Mouse (Mus musculus) lung, embryonic 14.5 days (tissue): ENCODE measurements around the gene Trpv5. TPM values are rescaled to one million over a fixed set of nuclear protein-coding genes. Genes with fewer than 3 reads are reported as not detected.
A peak's percentile ranks its signal among the peaks of the same experiment; 100 is the strongest.

Source experiments
- ATAC-seq: fragments of 200-750 bp; cut with Nextera tagmentation; 2 replicates; pipeline ENCODE4 v1.8.0; 2017; ENCODE audit warnings: mild to moderate bottlenecking, moderate TSS enrichment, moderate library complexity; ENCODE audit not compliant: insufficient read depth
- DNase-seq: peaks from one replicate; pipeline ENCODE4 v3.0.0-alpha.2; 2015
- H3K27ac ChIP-seq: fragments of 300-500 bp; sonication (generic); 2 replicates; pipeline ENCODE4 v1.5.1; 2014; ENCODE audit warnings: low read depth, mild to moderate bottlenecking, moderate library complexity
- H3K27me3 ChIP-seq: fragments of 300-500 bp; sonication (generic); 2 replicates; pipeline ENCODE4 v1.6.1; 2014; ENCODE audit warnings: low read length, control low read depth; ENCODE audit not compliant: insufficient read depth
- H3K36me3 ChIP-seq: fragments of 300-500 bp; sonication (generic); 2 replicates; pipeline ENCODE4 v1.6.1; 2014; ENCODE audit warnings: control low read depth; ENCODE audit not compliant: insufficient read depth
- H3K4me1 ChIP-seq: fragments of 300-500 bp; sonication (generic); 2 replicates; pipeline ENCODE4 v1.6.1; 2014; ENCODE audit warnings: antibody characterized with exemption, control low read depth; ENCODE audit not compliant: insufficient read depth
- H3K4me2 ChIP-seq: fragments of 300-500 bp; sonication (generic); 2 replicates; pipeline ENCODE4 v1.6.1; 2014; ENCODE audit warnings: mild to moderate bottlenecking
- H3K4me3 ChIP-seq: fragments of 300-500 bp; sonication (generic); 2 replicates; pipeline ENCODE4 v1.5.1; 2014; ENCODE audit warnings: low read depth, low read length
- H3K9ac ChIP-seq: fragments of 300-500 bp; sonication (generic); 2 replicates; pipeline ENCODE4 v1.6.1; 2014
- H3K9me3 ChIP-seq: fragments of 300-500 bp; sonication (generic); 2 replicates; pipeline ENCODE4 v1.6.1; 2016; ENCODE audit warnings: low read depth, low read length, control low read depth
- CTCF ChIP-seq: IDR thresholded peaks from 2 replicates; pipeline ENCODE4 v1.5.1; 2016; ENCODE audit warnings: antibody characterized with exemption, low read depth
- WGBS: fragments of 180-500 bp; shearing (Covaris S2); extraction: QIAGEN DNeasy Blood & Tissue Kit; methylation state at CpG from one replicate; pipeline ENCODE4 v1.1.7; 2014; 5-methylcytosine and 5-hydroxymethylcytosine counted together
- polyA plus RNA-seq: library from polyadenylated mRNA; unstranded; fragments of >200 nt; fragmentation: Nextera tagmentation; extraction: Ambion mirVana; gene quantifications from 2 replicates; pipeline ENCODE4 v1.2.1, GENCODE M21; 2014

Gene Trpv5
- polyA plus RNA-seq, 1 experiment from 2014 or later = not detected

GRCm38 (mm10) chr6:41662320-41662719, 18.2 kb downstream of the Trpv5 start:
- 41% methylated on average over 2 of the region's 2 CpGs for WGBS
- Histone ChIP-seq H3K4me1 (no peaks in the 10 kb centered on the region), H3K27me3 (no peaks in the 10 kb centered on the region), H3K9me3 (no peaks in the 10 kb centered on the region), H3K36me3 (no peaks in the 10 kb centered on the region), H3K27ac (no peak overlapping the region), H3K4me3 (no peak overlapping the region), H3K4me2 (no peak overlapping the region), H3K9ac (no peak overlapping the region)
- no peak for ATAC-seq
- TF ChIP-seq CTCF = peak; percentile 47
- peak; percentile 39 for DNase-seq

GRCm38 (mm10) chr6:41658487-41658886, 22.1 kb downstream of the Trpv5 start:
- no peak for TF ChIP-seq CTCF
- 34% methylated on average over 1 of the region's 1 CpGs for WGBS
- H3K4me1 ChIP-seq = no peaks in the 10 kb centered on the region
- DNase-seq (no peak), ATAC-seq (no peak)
- H3K4me2 ChIP-seq = no peak overlapping the region
- H3K4me3 ChIP-seq = no peak overlapping the region
- no peak overlapping the region for H3K27ac ChIP-seq
- H3K9ac ChIP-seq = no peak overlapping the region
- H3K9me3 ChIP-seq = no peaks in the 10 kb centered on the region
- H3K27me3 ChIP-seq = no peaks in the 10 kb centered on the region
- no peaks in the 10 kb centered on the region for H3K36me3 ChIP-seq

GRCm38 (mm10) chr6:41654648-41655047, 25.9 kb downstream of the Trpv5 start:
- TF ChIP-seq CTCF = no peak

GRCm38 (mm10) chr6:41653173-41653572, 27.4 kb downstream of the Trpv5 start:
- H3K36me3 ChIP-seq = no peaks in the 10 kb centered on the region
- TF ChIP-seq CTCF = no peak
- no peaks in the 10 kb centered on the region for H3K27me3 ChIP-seq

More at GRCm38 (mm10) chr6:41654648-41655047, 25.9 kb downstream of the Trpv5 start:
- no peaks in the 10 kb centered on the region for H3K27me3 ChIP-seq
- H3K27ac ChIP-seq = no peak overlapping the region
- H3K4me1 ChIP-seq = no peaks in the 10 kb centered on the region
- ATAC-seq = no peak
- H3K4me3 ChIP-seq = no peak overlapping the region
- WGBS = 77% methylated on average over 8 of the region's 8 CpGs
- H3K9me3 ChIP-seq = no peaks in the 10 kb centered on the region
- no peak overlapping the region for H3K4me2 ChIP-seq
- no peak overlapping the region for H3K9ac ChIP-seq
- DNase-seq = no peak
- no peaks in the 10 kb centered on the region for H3K36me3 ChIP-seq

GRCm38 (mm10) chr6:41646672-41647071, 33.9 kb downstream of the Trpv5 start:
- Histone ChIP-seq H3K9me3 (no peaks in the 10 kb centered on the region), H3K4me2 (no peak overlapping the region), H3K4me1 (no peaks in the 10 kb centered on the region), H3K9ac (no peak overlapping the region), H3K27me3 (no peaks in the 10 kb centered on the region), H3K27ac (no peak overlapping the region), H3K4me3 (no peak overlapping the region), H3K36me3 (no peaks in the 10 kb centered on the region)
- ATAC-seq (no peak), DNase-seq (no peak)
- no peak for TF ChIP-seq CTCF

More at GRCm38 (mm10) chr6:41653173-41653572, 27.4 kb downstream of the Trpv5 start:
- Histone ChIP-seq H3K4me3 (no peak overlapping the region), H3K4me2 (no peak overlapping the region), H3K9ac (no peak overlapping the region), H3K4me1 (no peaks in the 10 kb centered on the region), H3K27ac (no peak overlapping the region), H3K9me3 (no peaks in the 10 kb centered on the region)
- DNase-seq (no peak), ATAC-seq (no peak)
- 90% methylated on average over 5 of the region's 5 CpGs for WGBS

- no peak overlapping the region for H3K4me2 ChIP-seq
- H3K27ac ChIP-seq = no peak overlapping the region
- no peaks in the 10 kb centered on the region for H3K4me1 ChIP-seq
- ATAC-seq (no peak), DNase-seq (no peak)
- WGBS = 89% methylated on average over 3 of the region's 3 CpGs
- no peaks in the 10 kb centered on the region for H3K36me3 ChIP-seq
- H3K27me3 ChIP-seq = no peaks in the 10 kb centered on the region
- H3K9me3 ChIP-seq = no peaks in the 10 kb centered on the region
- no peak for TF ChIP-seq CTCF
- no peak overlapping the region for H3K4me3 ChIP-seq
- H3K9ac ChIP-seq = no peak overlapping the region
Measured at GRCm38 (mm10) chr6:41646220-41646619, 34.3 kb downstream of the Trpv5 start.

GRCm38 (mm10) chr6:41643227-41643626, 37.3 kb downstream of the Trpv5 start:
- 90% methylated on average over 3 of the region's 3 CpGs for WGBS
- H3K9ac ChIP-seq = no peak overlapping the region
- TF ChIP-seq CTCF = no peak
- ATAC-seq (no peak), DNase-seq (no peak)
- no peak overlapping the region for H3K4me2 ChIP-seq
- no peaks in the 10 kb centered on the region for H3K27me3 ChIP-seq
- H3K36me3 ChIP-seq = no peaks in the 10 kb centered on the region
- H3K9me3 ChIP-seq = no peaks in the 10 kb centered on the region
- no peak overlapping the region for H3K27ac ChIP-seq
- no peaks in the 10 kb centered on the region for H3K4me1 ChIP-seq
- H3K4me3 ChIP-seq = no peak overlapping the region

- Histone ChIP-seq H3K36me3 (no peaks in the 10 kb centered on the region), H3K27me3 (no peaks in the 10 kb centered on the region), H3K27ac (no peak overlapping the region), H3K4me3 (no peak overlapping the region), H3K4me2 (no peak overlapping the region), H3K4me1 (no peaks in the 10 kb centered on the region), H3K9ac (no peak overlapping the region), H3K9me3 (no peaks in the 10 kb centered on the region)
- ATAC-seq = no peak
- WGBS = 54% methylated on average over 4 of the region's 4 CpGs
- DNase-seq = no peak
- no peak for TF ChIP-seq CTCF
Measured at GRCm38 (mm10) chr6:41642765-41643164, 37.8 kb downstream of the Trpv5 start.
